Mouse (Mus musculus) heart, embryonic 15.5 days (tissue): ENCODE results near the gene Ankrd1. TPM values are rescaled to one million over a fixed set of nuclear protein-coding genes. Genes with fewer than 3 reads are reported as not detected.

Experiments
- polyA plus RNA-seq: library from polyadenylated mRNA; unstranded; fragments of >200 nt; fragmentation: Nextera tagmentation; extraction: Ambion mirVana; gene quantifications from 2 replicates; pipeline ENCODE4 v1.2.1, GENCODE M21; 2015

Gene Ankrd1
- polyA plus RNA-seq, 1 experiment from 2014 or later: 528 TPM

Other genes with a start within 250 kb of the Ankrd1 start
- gene Htr7, start 62.6 kb downstream of the Ankrd1 start, polyA plus RNA-seq: 0.06 and 0.47 TPM in 2 replicates
- 44.2 and 45.3 TPM in 2 replicates for gene Rpp30, start 36.4 kb downstream of the Ankrd1 start, polyA plus RNA-seq
- 47.3 and 55.4 TPM in 2 replicates for gene Pcgf5, start 228.2 kb upstream of the Ankrd1 start, polyA plus RNA-seq